Mouse (Mus musculus) left cerebral cortex, adult 2 months (tissue): Measurements from ENCODE around the gene Slc35d2. TPM values are rescaled to one million over a fixed set of nuclear protein-coding genes. Genes with fewer than 3 reads are reported as not detected.

Experiments used
- DNase-seq, 2 experiments: peaks; one replicate each; pipeline ENCODE4 v3.0.0; 2021 to 2022; ENCODE audit warnings: low spot score in 2 of 2, mixed read lengths in 1 of 2; ENCODE audit errors: extremely low spot score in 1 of 2
- H3K27ac ChIP-seq: fragments of 200-600 bp; 2 replicates; pipeline ENCODE4 v1.8.1; 2022
- H3K4me3 ChIP-seq: fragments of 200-600 bp; 2 replicates; pipeline ENCODE4 v1.8.1; 2022
- CTCF ChIP-seq: fragments of 200-600 bp; IDR thresholded peaks from 2 replicates; pipeline ENCODE4 v1.8.1; 2022; ENCODE audit warnings: antibody characterized with exemption, mild to moderate bottlenecking, moderate library complexity
- intact Hi-C: fragments of 180-260 bp; cut with DNase I; formaldehyde crosslinking; loops from one replicate; pipeline ENCODE4 v1.15.1; 2025
- total RNA-seq, 2 experiments: library from RNA; stranded (reverse); gene quantifications; 2 replicates each; pipeline ENCODE4 v1.2.3; 2021

Gene Slc35d2
- total RNA-seq, 2 experiments from 2014 or later = 0.41 to 0.84 TPM

- no peak for TF ChIP-seq CTCF
- intact Hi-C loops = no loop called here
- Histone ChIP-seq H3K27ac (no peak overlapping the region), H3K4me3 (no peak overlapping the region)
- DNase-seq = no peak
Observed at GRCm38 (mm10) chr13:64108381-64108850, 20.8 kb downstream of the Slc35d2 start.

GRCm38 (mm10) chr13:64107535-64107934, 21.6 kb downstream of the Slc35d2 start:
- intact Hi-C loops = no loop called here
- Histone ChIP-seq H3K27ac (no peak overlapping the region), H3K4me3 (no peak overlapping the region)
- no peak for TF ChIP-seq CTCF
- DNase-seq = no peak

- Histone ChIP-seq H3K27ac (no peak overlapping the region), H3K4me3 (no peak overlapping the region)
- intact Hi-C loops = no loop called here
- DNase-seq = no peak
- TF ChIP-seq CTCF = no peak
Observed at GRCm38 (mm10) chr13:64107105-64107504, 22.1 kb downstream of the Slc35d2 start.

DNA sequence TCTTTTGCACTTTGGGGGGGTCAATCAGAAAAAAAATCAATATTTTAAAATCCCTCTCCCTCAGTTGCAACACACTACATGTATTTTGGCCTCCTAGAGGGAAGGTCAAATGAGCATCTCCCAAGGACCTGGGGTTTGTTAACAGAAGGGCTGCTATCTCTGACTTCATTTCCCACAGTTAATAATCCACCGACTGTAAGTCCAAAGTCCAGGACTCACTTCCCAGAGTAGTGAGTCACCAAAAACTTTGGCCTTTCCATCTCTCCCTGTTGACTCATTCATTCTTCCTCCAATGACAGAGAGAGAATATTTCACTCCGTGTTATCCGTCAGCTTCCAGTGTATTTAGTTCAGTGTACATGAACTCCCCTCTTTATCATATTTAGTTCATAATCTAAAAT, 23.5 kb downstream of the Slc35d2 start:
- DNase-seq = no peak
- intact Hi-C loops = no loop called here

DNA sequence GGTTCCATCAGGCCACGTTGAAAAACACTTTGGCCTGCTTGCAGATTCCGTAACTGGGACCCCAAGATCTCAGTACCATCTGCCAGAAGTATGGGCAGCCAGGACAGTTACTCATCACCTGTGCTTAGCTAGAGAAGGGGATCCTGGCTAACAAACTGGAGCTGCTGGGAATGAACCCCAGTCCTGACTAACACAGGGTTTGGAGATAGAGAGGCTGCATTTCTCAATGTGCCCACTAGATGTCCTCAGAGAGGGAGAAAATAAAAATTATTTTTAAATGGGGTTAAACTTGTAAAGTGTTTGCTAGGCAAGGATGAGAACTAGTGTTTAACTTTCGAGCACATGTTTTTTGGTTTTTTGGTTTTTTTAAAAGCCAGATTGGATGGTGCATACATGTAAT, 29.0 kb downstream of the Slc35d2 start:
- Histone ChIP-seq H3K27ac (no peak overlapping the region), H3K4me3 (no peak overlapping the region)
- DNase-seq = peak; percentile 24 to 28
- intact Hi-C loops = loop anchor here (5.0 kb wide), 1 partner anchor 207 kb away; no protein-coding TSS in a partner anchor
- peak; percentile 92 for TF ChIP-seq CTCF

More for the DNA sequence above, 23.5 kb downstream of the Slc35d2 start:
- no peak overlapping the region for H3K4me3 ChIP-seq
- no peak for TF ChIP-seq CTCF
- no peak overlapping the region for H3K27ac ChIP-seq

GRCm38 (mm10) chr13:64098992-64099391, 30.2 kb downstream of the Slc35d2 start:
- TF ChIP-seq CTCF = peak; percentile 62
- H3K27ac ChIP-seq = no peak overlapping the region
- intact Hi-C loops = no loop called here
- DNase-seq = peak in 1 of 2 experiments; percentile 11
- H3K4me3 ChIP-seq = no peak overlapping the region

- DNase-seq = peak; percentile 45 to 67
- Histone ChIP-seq H3K4me3 (no peak overlapping the region), H3K27ac (no peak overlapping the region)
- TF ChIP-seq CTCF = peak; percentile 92
- intact Hi-C loops = loop anchor here (5.0 kb wide), 1 partner anchor 56 kb away; no protein-coding TSS in a partner anchor
Observed at GRCm38 (mm10) chr13:64093341-64093740, 35.8 kb downstream of the Slc35d2 start.

- intact Hi-C loops = loop anchor here (5.0 kb wide), 1 partner anchor 55 kb away; no protein-coding TSS in a partner anchor
- DNase-seq = no peak
- no peak for TF ChIP-seq CTCF
- Histone ChIP-seq H3K4me3 (no peak overlapping the region), H3K27ac (no peak overlapping the region)
Observed at GRCm38 (mm10) chr13:64092752-64093151, 36.4 kb downstream of the Slc35d2 start.

DNA sequence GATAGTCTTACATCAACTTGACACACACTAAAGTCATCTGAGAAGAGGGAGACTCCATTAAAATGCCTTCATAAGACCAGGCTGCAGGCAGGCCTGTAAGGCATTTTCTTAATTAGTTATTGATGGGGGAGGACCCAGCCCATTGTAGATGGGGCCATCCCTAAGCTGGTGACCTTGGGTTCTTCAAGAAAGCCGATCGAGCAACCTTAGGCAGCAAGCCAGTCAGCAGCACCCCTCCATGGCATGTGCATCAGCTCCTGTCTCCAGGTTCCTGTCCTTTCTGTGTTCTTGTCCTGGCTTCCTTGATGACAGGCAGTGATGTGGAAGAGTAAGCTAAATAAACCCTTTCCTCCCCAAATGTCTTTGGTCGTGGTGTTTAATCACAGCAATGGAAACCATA, 37.0 kb downstream of the Slc35d2 start:
- no peak for DNase-seq
- Histone ChIP-seq H3K27ac (no peak overlapping the region), H3K4me3 (no peak overlapping the region)
- intact Hi-C loops = loop anchor here (5.0 kb wide), 1 partner anchor 55 kb away; no protein-coding TSS in a partner anchor
- no peak for TF ChIP-seq CTCF

GRCm38 (mm10) chr13:64091006-64091405, 38.2 kb downstream of the Slc35d2 start:
- Histone ChIP-seq H3K27ac (no peak overlapping the region), H3K4me3 (no peak overlapping the region)
- intact Hi-C loops = loop anchor here (5.0 kb wide), 1 partner anchor 54 kb away; no protein-coding TSS in a partner anchor
- DNase-seq = no peak
- TF ChIP-seq CTCF = no peak

DNA sequence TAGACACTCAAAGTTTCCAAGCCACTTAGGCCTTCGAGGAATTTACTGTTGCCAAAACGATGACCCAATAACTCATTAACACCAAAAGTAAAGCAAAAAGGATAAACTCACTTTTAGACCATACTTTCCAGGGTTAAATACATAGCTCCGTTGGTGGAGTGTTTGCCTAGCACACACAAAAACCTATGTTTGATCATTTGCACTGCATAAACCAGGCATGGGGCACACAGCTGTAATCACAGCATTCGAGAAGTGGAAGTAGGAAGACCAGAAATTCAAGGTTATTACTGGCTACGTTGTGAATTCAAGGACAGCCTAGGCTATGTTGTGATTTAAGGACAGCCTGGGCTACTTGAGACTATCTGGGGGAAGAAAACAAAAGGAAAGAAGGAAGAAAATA, 38.9 kb downstream of the Slc35d2 start:
- DNase-seq = no peak
- intact Hi-C loops = loop anchor here (5.0 kb wide), 1 partner anchor 53 kb away; no protein-coding TSS in a partner anchor

GRCm38 (mm10) chr13:64089130-64089529, 40.0 kb downstream of the Slc35d2 start, which contains the start of gene Hsd17b3:
TSS of gene Hsd17b3 (minus strand) at chr13:64089230.
- intact Hi-C loops = no loop called here
- DNase-seq = no peak
- Histone ChIP-seq H3K4me3 (no peak within 1 kb of the TSS), H3K27ac (no peak within 1 kb of the TSS)
- TF ChIP-seq CTCF = no peak

More for the DNA sequence above, 38.9 kb downstream of the Slc35d2 start:
- Histone ChIP-seq H3K4me3 (no peak overlapping the region), H3K27ac (no peak overlapping the region)
- TF ChIP-seq CTCF = no peak

DNA sequence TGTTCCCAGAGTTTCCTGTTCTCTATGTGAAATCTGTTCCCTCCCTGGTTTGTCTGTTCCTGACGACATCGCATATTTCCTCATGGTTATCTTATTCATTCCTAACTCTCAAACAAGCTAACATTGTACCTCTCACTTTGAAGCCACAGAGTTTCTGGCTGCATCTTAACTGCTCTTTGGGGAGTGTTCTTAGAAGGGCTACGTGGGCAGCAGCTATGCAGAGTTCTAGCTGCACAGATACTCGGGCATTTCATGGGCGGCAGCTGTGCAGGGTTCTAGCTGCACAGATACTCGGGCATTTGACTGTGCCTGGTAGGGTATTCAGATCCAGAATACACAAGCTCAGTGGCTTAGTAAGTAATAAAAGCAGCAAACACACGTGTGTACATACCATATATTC, 41.1 kb downstream of the Slc35d2 start:
- intact Hi-C loops = no loop called here
- Histone ChIP-seq H3K4me3 (no peak overlapping the region), H3K27ac (no peak overlapping the region)
- TF ChIP-seq CTCF = no peak
- no peak for DNase-seq
